Mouse (Mus musculus) olfactory bulb, adult 2 months (tissue): Measurements from ENCODE around the gene Dixdc1.

Source experiments
- CTCF ChIP-seq: fragments of 200-500 bp; IDR thresholded peaks from 2 replicates; pipeline ENCODE4 v1.5.1; 2012; ENCODE audit warnings: low read depth, mild to moderate bottlenecking, low read length, moderate library complexity; ENCODE audit not compliant: insufficient read depth
- POLR2A ChIP-seq: fragments of 200-500 bp; IDR thresholded peaks from 2 replicates; pipeline ENCODE4 v1.6.1; 2012; ENCODE audit warnings: mild to moderate bottlenecking, low read depth, low read length, moderate library complexity; ENCODE audit not compliant: insufficient read depth

- peak; percentile 21; the same call in 1 of the 2 replicates for TF ChIP-seq CTCF
- no peak for TF ChIP-seq POLR2A
Observed at GRCm38 (mm10) chr9:50782155-50782554, 42.8 kb upstream of the Dixdc1 start.
